Mouse (Mus musculus): ENCODE measurements around the gene Jade2. TPM values are rescaled to one million over a fixed set of nuclear protein-coding genes. Genes with fewer than 3 reads are reported as not detected.

The Jade2 gene
- polyA plus RNA-seq, 1 experiment from 2014 or later: 0.82 TPM

- no peak overlapping the region for H3K9ac ChIP-seq
- ATAC-seq (replicated peaks; ENCODE audit: insufficient number of reproducible peaks, insufficient read depth, low FRiP score, low read depth): no peak
- 78% methylated on average over 5 of the region's 5 CpGs for WGBS
These were observed 24.5 kb downstream of the Jade2 start for GRCm38 (mm10) chr11:51832992-51833391.

GRCm38 (mm10) chr11:51831962-51832909 lies 25.2 kb downstream of the Jade2 start:
- H3K9ac ChIP-seq: no peak overlapping the region
- 61% methylated on average over 4 of the region's 4 CpGs for WGBS
- H3K4me1 ChIP-seq (replicated peaks): peaks cover 2% of the 10 kb centered on the region; the same call in 1 of the 2 replicates
- no peak overlapping the region for H3K27ac ChIP-seq
- no peaks in the 10 kb centered on the region for H3K9me3 ChIP-seq (replicated peaks)
- ATAC-seq (replicated peaks; ENCODE audit: insufficient number of reproducible peaks, insufficient read depth, low FRiP score, low read depth): no peak
- H3K36me3 ChIP-seq: no peaks in the 10 kb centered on the region; the same call in 1 of the 2 replicates
- H3K27me3 ChIP-seq: no peaks in the 10 kb centered on the region
- H3K4me3 ChIP-seq: no peak overlapping the region
- H3K4me2 ChIP-seq: no peak overlapping the region

More at GRCm38 (mm10) chr11:51832992-51833391, 24.5 kb downstream of the Jade2 start:
- H3K27me3 ChIP-seq: no peaks in the 10 kb centered on the region
- H3K4me1 ChIP-seq (replicated peaks): peaks cover 2% of the 10 kb centered on the region; the same call in 1 of the 2 replicates
- H3K27ac ChIP-seq: no peak overlapping the region
- H3K4me2 ChIP-seq: no peak overlapping the region
- no peaks in the 10 kb centered on the region for H3K9me3 ChIP-seq (replicated peaks)
- H3K4me3 ChIP-seq: no peak overlapping the region
- no peaks in the 10 kb centered on the region; the same call in 1 of the 2 replicates for H3K36me3 ChIP-seq

- no peak for ATAC-seq (replicated peaks; ENCODE audit: insufficient number of reproducible peaks, insufficient read depth, low FRiP score, low read depth)
- Histone ChIP-seq H3K27me3 (no peaks in the 10 kb centered on the region), H3K9me3 (replicated peaks) (no peaks in the 10 kb centered on the region), H3K4me1 (replicated peaks) (peaks cover 8% of the 10 kb centered on the region), H3K27ac (no peak overlapping the region), H3K9ac (no peak overlapping the region), H3K4me3 (no peak overlapping the region), H3K36me3 (no peaks in the 10 kb centered on the region; the same call in 1 of the 2 replicates), H3K4me2 (no peak overlapping the region)
- WGBS: 75% methylated on average over 19 of the region's 19 CpGs
These were observed 32.5 kb downstream of the Jade2 start for GRCm38 (mm10) chr11:51824867-51825424.

GRCm38 (mm10) chr11:51823963-51824753 lies 33.3 kb downstream of the Jade2 start:
- H3K9ac ChIP-seq: no peak overlapping the region
- H3K27me3 ChIP-seq: no peaks in the 10 kb centered on the region
- peak; percentile 37; the same call in 1 of the 2 replicates for ATAC-seq (replicated peaks; ENCODE audit: insufficient number of reproducible peaks, insufficient read depth, low FRiP score, low read depth)
- H3K4me1 ChIP-seq (replicated peaks): peaks cover 8% of the 10 kb centered on the region
- 0 out of 2 replicates have a peak overlapping the region, but pooled peaks have one; percentile 31 for H3K27ac ChIP-seq
- no peaks in the 10 kb centered on the region; the same call in 1 of the 2 replicates for H3K36me3 ChIP-seq
- WGBS: 75% methylated on average over 3 of the region's 3 CpGs
- no peaks in the 10 kb centered on the region for H3K9me3 ChIP-seq (replicated peaks)
- no peak overlapping the region for H3K4me2 ChIP-seq
- H3K4me3 ChIP-seq: no peak overlapping the region

GRCm38 (mm10) chr11:51823271-51823670 lies 34.2 kb downstream of the Jade2 start:
- 87% methylated on average over 11 of the region's 11 CpGs for WGBS

GRCm38 (mm10) chr11:51822736-51823135 lies 34.7 kb downstream of the Jade2 start:
- WGBS: 42% methylated on average over 4 of the region's 4 CpGs
- no peak for ATAC-seq (replicated peaks; ENCODE audit: insufficient number of reproducible peaks, insufficient read depth, low FRiP score, low read depth)

More at GRCm38 (mm10) chr11:51823271-51823670, 34.2 kb downstream of the Jade2 start:
- Histone ChIP-seq H3K9ac (no peak overlapping the region), H3K36me3 (no peaks in the 10 kb centered on the region; the same call in 1 of the 2 replicates), H3K4me2 (no peak overlapping the region), H3K27me3 (no peaks in the 10 kb centered on the region), H3K27ac (no peak overlapping the region), H3K4me1 (replicated peaks) (peaks cover 8% of the 10 kb centered on the region), H3K4me3 (no peak overlapping the region), H3K9me3 (replicated peaks) (no peaks in the 10 kb centered on the region)
- no peak for ATAC-seq (replicated peaks; ENCODE audit: insufficient number of reproducible peaks, insufficient read depth, low FRiP score, low read depth)

GRCm38 (mm10) chr11:51820861-51821260 lies 36.6 kb downstream of the Jade2 start:
- no peak overlapping the region for H3K4me2 ChIP-seq
- H3K9ac ChIP-seq: no peak overlapping the region
- H3K36me3 ChIP-seq: 0 out of 2 replicates have a peak, but pooled peaks cover 7% of the 10 kb centered on the region
- no peak overlapping the region for H3K27ac ChIP-seq
- no peak for ATAC-seq (replicated peaks; ENCODE audit: insufficient number of reproducible peaks, insufficient read depth, low FRiP score, low read depth)
- H3K9me3 ChIP-seq (replicated peaks): no peaks in the 10 kb centered on the region
- H3K4me3 ChIP-seq: no peak overlapping the region
- WGBS: 38% methylated on average over 11 of the region's 11 CpGs
- peaks cover 8% of the 10 kb centered on the region for H3K4me1 ChIP-seq (replicated peaks)
- H3K27me3 ChIP-seq: no peaks in the 10 kb centered on the region

More at GRCm38 (mm10) chr11:51822736-51823135, 34.7 kb downstream of the Jade2 start:
- no peaks in the 10 kb centered on the region for H3K27me3 ChIP-seq
- H3K4me2 ChIP-seq: no peak overlapping the region
- H3K27ac ChIP-seq: no peak overlapping the region
- no peak overlapping the region for H3K9ac ChIP-seq
- no peaks in the 10 kb centered on the region for H3K9me3 ChIP-seq (replicated peaks)
- H3K4me1 ChIP-seq (replicated peaks): peaks cover 8% of the 10 kb centered on the region
- no peaks in the 10 kb centered on the region; the same call in 1 of the 2 replicates for H3K36me3 ChIP-seq
- no peak overlapping the region for H3K4me3 ChIP-seq

GRCm38 (mm10) chr11:51819964-51820363 lies 37.5 kb downstream of the Jade2 start:
- no peak overlapping the region for H3K4me3 ChIP-seq
- 67% methylated on average over 3 of the region's 3 CpGs for WGBS

GRCm38 (mm10) chr11:51818837-51819236 lies 38.6 kb downstream of the Jade2 start:
- ATAC-seq (replicated peaks; ENCODE audit: insufficient number of reproducible peaks, insufficient read depth, low FRiP score, low read depth): no peak
- Histone ChIP-seq H3K27ac (no peak overlapping the region), H3K9ac (no peak overlapping the region), H3K4me2 (no peak overlapping the region), H3K27me3 (no peaks in the 10 kb centered on the region), H3K4me1 (replicated peaks) (peaks cover 1% of the 10 kb centered on the region), H3K4me3 (no peak overlapping the region), H3K36me3 (0 out of 2 replicates have a peak, but pooled peaks cover 7% of the 10 kb centered on the region), H3K9me3 (replicated peaks) (no peaks in the 10 kb centered on the region)
- 82% methylated on average over 4 of the region's 4 CpGs for WGBS

More at GRCm38 (mm10) chr11:51819964-51820363, 37.5 kb downstream of the Jade2 start:
- H3K36me3 ChIP-seq: 0 out of 2 replicates have a peak, but pooled peaks cover 7% of the 10 kb centered on the region
- H3K4me2 ChIP-seq: no peak overlapping the region
- ATAC-seq (replicated peaks; ENCODE audit: insufficient number of reproducible peaks, insufficient read depth, low FRiP score, low read depth): no peak
- peaks cover 8% of the 10 kb centered on the region for H3K4me1 ChIP-seq (replicated peaks)
- no peak overlapping the region for H3K27ac ChIP-seq
- no peak overlapping the region for H3K9ac ChIP-seq
- no peaks in the 10 kb centered on the region for H3K9me3 ChIP-seq (replicated peaks)
- H3K27me3 ChIP-seq: no peaks in the 10 kb centered on the region

GRCm38 (mm10) chr11:51817756-51818155 lies 39.7 kb downstream of the Jade2 start:
- H3K9ac ChIP-seq: no peak overlapping the region
- ATAC-seq (replicated peaks; ENCODE audit: insufficient number of reproducible peaks, insufficient read depth, low FRiP score, low read depth): no peak
- WGBS: 32% methylated on average over 6 of the region's 6 CpGs

More at GRCm38 (mm10) chr11:51817756-51818155, 39.7 kb downstream of the Jade2 start:
- H3K4me2 ChIP-seq: no peak overlapping the region
- no peak overlapping the region for H3K27ac ChIP-seq
- 0 out of 2 replicates have a peak, but pooled peaks cover 7% of the 10 kb centered on the region for H3K36me3 ChIP-seq
- no peaks in the 10 kb centered on the region for H3K4me1 ChIP-seq (replicated peaks)
- no peaks in the 10 kb centered on the region for H3K9me3 ChIP-seq (replicated peaks)
- no peaks in the 10 kb centered on the region for H3K27me3 ChIP-seq
- no peak overlapping the region for H3K4me3 ChIP-seq

Data from heart, embryonic 15.5 days (tissue).